Mouse (Mus musculus) embryonic facial prominence, embryonic 10.5 days (tissue): ENCODE results near the gene Trim34a. TPM values are rescaled to one million over a fixed set of nuclear protein-coding genes. Genes with fewer than 3 reads are reported as not detected.
A peak's percentile ranks its signal among the peaks of the same experiment; 100 is the strongest.
"Not testable (repeated sequence)": the region's sequence is repeated elsewhere in the genome, so short reads cannot be mapped to it uniquely, and the experiment has no call there.

Experiments
- DNase-seq: peaks from one replicate; pipeline ENCODE4 v3.0.0-alpha.2; 2017; ENCODE audit warnings: low spot score
- H3K27ac ChIP-seq: fragments of 300-500 bp; sonication (generic); replicated peaks from 2 replicates; pipeline ENCODE4 v1.5.1; 2016; ENCODE audit warnings: mild to moderate bottlenecking
- H3K27me3 ChIP-seq: fragments of 300-500 bp; sonication (generic); replicated peaks from 2 replicates; pipeline ENCODE4 v1.6.1; 2016; ENCODE audit warnings: low read depth, mild to moderate bottlenecking; ENCODE audit not compliant: poor library complexity, severe bottlenecking
- H3K36me3 ChIP-seq: fragments of 300-500 bp; sonication (generic); replicated peaks from 2 replicates; pipeline ENCODE4 v1.6.1; 2016; ENCODE audit warnings: mild to moderate bottlenecking, moderate library complexity
- H3K4me1 ChIP-seq: fragments of 300-500 bp; sonication (generic); 2 replicates; pipeline ENCODE4 v1.6.1; 2016
- H3K4me3 ChIP-seq: fragments of 300-500 bp; sonication (generic); 2 replicates; pipeline ENCODE4 v1.5.1; 2016; ENCODE audit warnings: mild to moderate bottlenecking, moderate library complexity
- H3K9me3 ChIP-seq: fragments of 300-500 bp; sonication (generic); 2 replicates; pipeline ENCODE4 v1.6.1; 2016; ENCODE audit warnings: mild to moderate bottlenecking
- WGBS: fragments of 180-500 bp; shearing (Covaris S2); methylation state at CpG from one replicate; pipeline ENCODE4 v1.1.7; 2016; 5-methylcytosine and 5-hydroxymethylcytosine counted together
- polyA plus RNA-seq: library from polyadenylated mRNA; unstranded; fragments of >200 nt; fragmentation: Nextera tagmentation; extraction: Ambion mirVana; gene quantifications from 2 replicates; pipeline ENCODE4 v1.2.1, GENCODE M21; 2016

The Trim34a gene
- 0.54 and 0.69 TPM in 2 replicates for polyA plus RNA-seq

DNA sequence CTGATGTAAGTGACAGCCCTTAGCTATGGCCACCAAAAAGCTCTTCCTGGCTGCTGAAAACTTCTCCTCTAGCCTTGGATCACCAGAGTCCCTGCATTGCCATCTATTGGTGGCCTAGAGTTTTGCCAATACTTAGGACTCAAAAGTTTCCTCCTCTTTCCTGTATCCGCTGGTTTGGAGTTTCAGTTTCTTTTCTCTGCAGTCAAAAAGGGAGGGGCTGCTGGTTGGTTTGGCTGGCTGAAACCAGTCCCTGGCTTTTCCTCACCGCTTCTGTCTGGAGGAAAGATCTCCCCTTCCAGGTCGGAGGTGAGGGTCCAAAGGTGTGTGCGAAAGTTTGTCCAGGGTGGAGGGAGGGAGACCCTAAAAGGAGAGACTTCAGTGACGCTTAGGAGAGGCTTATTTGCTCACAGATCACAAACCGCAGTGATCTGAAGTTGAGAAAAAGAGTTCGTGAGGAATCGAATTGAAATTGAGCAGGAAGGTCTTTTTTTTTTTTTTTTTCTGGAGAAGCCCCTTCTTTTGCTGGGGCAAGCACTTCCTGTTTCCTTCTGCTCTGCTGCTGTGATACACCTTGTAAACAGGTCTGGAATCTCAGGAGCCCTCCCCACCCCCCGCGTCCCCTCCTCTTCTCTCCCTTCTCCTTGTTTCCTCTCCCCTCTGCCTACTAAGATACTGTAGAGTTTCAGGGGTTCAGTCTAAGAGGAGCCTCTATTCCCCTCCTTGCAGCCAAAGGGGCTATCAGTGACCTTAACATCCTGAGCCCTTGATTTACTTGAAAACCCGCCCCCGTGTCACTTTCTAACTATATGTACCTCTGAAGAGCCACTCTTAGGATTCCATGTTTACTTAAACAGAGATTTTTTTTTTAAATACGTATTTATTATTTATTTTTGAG is at the start of gene Trim34a:
Gene Trim34a, plus strand, starts transcription at position 171 of the 895 bp plus-strand sequence.
- Histone ChIP-seq H3K4me3 (peak within 1 kb of the TSS; percentile 56), H3K9me3 (no peaks in the 10 kb centered on the region), H3K27ac (peak within 1 kb of the TSS; percentile 84), H3K27me3 (no peaks in the 10 kb centered on the region), H3K4me1 (0 out of 2 replicates have a peak, but pooled peaks cover 2% of the 10 kb centered on the region), H3K36me3 (no peaks in the 10 kb centered on the region)
- DNase-seq, result peak; percentile 58
- WGBS, result 9% methylated on average over 13 of the region's 13 CpGs

DNA sequence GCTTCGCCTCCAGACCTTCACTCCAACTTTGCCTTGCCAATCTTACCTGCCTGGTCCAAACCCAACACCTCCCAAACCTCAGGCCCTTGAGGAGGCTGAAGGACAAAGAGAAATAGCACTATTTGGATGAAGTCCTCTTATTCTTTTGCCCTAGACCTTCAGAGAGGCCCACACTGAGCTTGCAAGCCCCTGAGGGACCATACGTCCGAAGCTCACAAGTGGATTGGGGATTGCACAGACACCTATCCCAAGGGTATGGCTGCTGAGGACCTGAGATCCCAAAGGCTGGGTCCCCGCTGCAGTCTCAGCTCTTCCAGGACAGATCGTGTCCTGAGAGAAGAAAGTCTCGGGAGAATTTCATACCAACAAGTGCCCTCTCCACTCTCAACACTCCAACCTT is 48.4 kb upstream of the Trim34a start, which contains the start of gene Olfr649:
Gene Olfr649, minus strand, starts transcription at position 101 of the 400 bp plus-strand sequence.
- no peak for DNase-seq
- H3K4me3 ChIP-seq, result no peak within 1 kb of the TSS
- H3K27ac ChIP-seq, result no peak within 1 kb of the TSS
- no peaks in the 10 kb centered on the region for H3K36me3 ChIP-seq
- H3K4me1 ChIP-seq, result no peaks in the 10 kb centered on the region
- H3K27me3 ChIP-seq, result no peaks in the 10 kb centered on the region
- H3K9me3 ChIP-seq, result no peaks in the 10 kb centered on the region
- 86% methylated on average over 6 of the region's 6 CpGs for WGBS

DNA sequence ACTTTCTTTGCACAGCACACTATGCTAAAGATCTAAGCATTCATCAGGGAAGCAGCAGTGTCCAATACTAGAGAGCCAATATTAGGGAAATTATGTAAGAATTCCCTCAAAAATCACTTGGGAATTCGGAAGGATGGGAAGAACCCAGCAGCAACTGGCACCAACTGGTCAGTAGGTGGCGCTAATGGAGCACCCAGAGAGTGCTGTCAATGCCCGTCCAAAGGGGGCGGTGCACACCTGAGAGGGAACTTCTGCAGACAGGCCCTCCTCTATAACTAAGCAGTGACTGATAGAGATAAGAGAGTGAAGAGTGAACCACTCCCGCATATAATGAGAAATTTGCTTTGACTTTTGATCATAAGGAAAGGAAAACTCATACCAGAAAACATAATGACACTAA is 44.4 kb upstream of the Trim34a start:
- Histone ChIP-seq H3K36me3 (no peaks in the 10 kb centered on the region), H3K4me1 (no peaks in the 10 kb centered on the region), H3K27me3 (no peaks in the 10 kb centered on the region), H3K4me3 (no peak overlapping the region), H3K9me3 (no peaks in the 10 kb centered on the region), H3K27ac (no peak overlapping the region)
- DNase-seq, result peak; percentile 72
- 6% methylated on average over 5 of the region's 5 CpGs for WGBS

DNA sequence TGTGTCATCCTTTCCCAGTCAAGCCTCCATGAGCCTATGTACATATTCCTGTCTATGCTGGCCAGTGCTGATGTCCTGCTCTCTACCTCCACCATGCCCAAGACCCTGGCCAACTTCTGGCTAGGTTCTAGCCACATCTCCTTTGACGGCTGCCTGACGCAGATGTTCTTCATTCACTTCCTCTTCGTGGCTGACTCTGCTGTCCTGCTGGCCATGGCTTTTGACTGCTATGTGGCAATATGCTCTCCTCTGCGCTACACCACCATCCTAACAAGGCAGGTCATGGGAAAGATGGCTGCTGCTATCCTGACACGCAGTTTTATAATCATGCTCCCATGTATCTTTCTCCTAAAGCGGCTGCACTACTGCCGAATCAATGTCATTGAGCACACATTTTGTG is 38.1 kb upstream of the Trim34a start:
- Histone ChIP-seq H3K27me3 (no peaks in the 10 kb centered on the region), H3K27ac (no peak overlapping the region), H3K36me3 (no peaks in the 10 kb centered on the region), H3K4me1 (no peaks in the 10 kb centered on the region), H3K4me3 (no peak overlapping the region), H3K9me3 (no peaks in the 10 kb centered on the region)
- 92% methylated on average over 7 of the region's 7 CpGs for WGBS
- no peak for DNase-seq

DNA sequence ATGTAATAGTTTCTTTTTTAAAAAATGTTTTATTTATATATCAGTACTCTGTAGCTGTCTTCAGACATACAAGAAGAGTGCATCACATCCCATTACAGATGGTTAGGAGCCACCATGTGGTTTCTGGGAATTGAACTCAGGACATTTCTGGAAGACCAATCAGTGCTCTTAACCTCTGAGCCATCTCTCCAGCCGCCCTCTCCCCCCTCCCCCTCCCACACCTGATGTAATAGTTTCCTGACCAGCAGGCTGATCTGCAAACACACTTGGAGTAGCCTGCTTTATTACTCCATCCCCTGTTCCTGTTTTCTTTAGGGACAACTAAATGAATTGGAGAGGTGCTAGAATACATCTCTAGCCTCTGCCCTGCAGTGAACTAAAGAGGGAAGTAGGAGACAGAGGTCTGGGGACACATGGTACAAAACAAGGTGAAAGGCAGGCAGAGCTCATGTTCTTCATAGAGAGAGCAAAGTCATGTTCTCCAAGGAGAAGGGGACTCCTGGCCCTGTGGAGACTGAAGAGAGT is 28.2 kb upstream of the Trim34a start:
- Histone ChIP-seq H3K36me3 (no peaks in the 10 kb centered on the region), H3K27me3 (no peaks in the 10 kb centered on the region), H3K27ac (no peak overlapping the region), H3K4me1 (peaks cover 11% of the 10 kb centered on the region), H3K4me3 (no peak overlapping the region), H3K9me3 (no peaks in the 10 kb centered on the region)
- WGBS, result 59% methylated on average over 1 of the region's 1 CpGs
- DNase-seq, result no peak

DNA sequence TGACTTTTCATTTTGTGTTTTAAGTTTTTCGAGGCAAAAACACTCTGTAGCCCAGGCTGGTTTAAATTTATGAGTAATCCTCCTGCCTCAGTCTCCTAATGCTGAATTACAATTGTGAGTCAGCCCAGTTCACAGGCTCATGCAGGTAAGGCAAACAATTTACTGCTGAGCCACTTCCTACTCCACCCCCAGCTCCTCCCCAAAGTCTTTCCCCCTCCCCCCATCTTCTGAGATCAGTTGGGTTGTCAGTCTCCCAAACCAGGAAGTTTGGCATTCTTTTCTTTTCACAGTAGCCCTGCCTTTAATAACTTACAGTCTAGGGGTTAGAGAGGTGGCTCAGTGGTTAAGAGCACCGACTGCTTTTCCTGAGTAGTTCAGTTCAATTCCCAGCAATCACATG is 26.4 kb upstream of the Trim34a start:
- no peak for DNase-seq
- no peaks in the 10 kb centered on the region for H3K36me3 ChIP-seq
- H3K9me3 ChIP-seq, result no peaks in the 10 kb centered on the region
- H3K4me3 ChIP-seq, result no peak overlapping the region
- no peaks in the 10 kb centered on the region for H3K27me3 ChIP-seq
- H3K4me1 ChIP-seq, result peaks cover 11% of the 10 kb centered on the region
- 74% methylated on average over 2 of the region's 2 CpGs for WGBS
- no peak overlapping the region for H3K27ac ChIP-seq

DNA sequence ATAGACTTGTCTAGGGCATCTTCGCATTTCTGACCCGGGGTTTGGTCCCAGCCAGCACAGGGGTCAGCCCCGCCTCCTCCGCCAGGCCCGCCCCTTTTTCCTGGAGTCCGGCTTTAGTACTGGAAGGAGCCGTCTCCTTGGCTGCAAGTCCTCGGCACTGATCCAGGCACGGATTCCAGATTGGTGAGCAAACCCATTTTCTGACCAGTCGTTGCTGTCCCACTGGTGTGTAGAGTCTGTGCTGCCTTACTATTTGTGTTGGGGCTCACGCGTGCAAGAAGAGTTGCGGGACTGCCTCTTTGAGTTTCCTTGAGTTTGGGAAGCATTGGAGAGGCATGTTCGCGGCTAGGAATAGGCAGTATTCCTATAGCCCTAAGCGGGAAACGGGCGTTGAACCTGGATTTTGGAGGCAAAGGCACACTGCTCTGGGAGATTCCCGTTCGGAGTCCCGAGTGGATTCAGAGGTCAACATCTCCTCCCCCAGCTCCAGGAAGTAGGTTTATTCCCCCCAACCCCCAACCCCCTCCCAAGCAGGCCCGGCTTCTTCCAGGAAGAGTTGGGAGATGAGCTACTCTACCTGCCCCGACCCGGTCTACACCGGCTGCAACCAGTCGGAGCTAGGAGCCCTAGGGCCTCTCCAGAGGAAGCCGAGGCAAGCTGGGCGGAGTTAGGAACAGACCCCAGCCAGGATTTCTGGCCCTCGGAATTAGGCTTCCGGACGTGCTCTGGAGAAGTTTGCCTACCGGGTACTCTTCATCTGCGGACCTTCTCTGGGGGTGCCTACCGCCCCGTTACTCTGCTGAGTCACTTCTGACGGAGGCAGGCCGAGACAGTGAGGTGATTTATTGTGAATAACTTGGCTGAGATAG is 25.3 kb upstream of the Trim34a start, which contains the start of gene Trim6:
Gene Trim6, plus strand, starts transcription at position 93 of the 869 bp plus-strand sequence.
- peak within 1 kb of the TSS; percentile 81 for H3K27ac ChIP-seq

DNA sequence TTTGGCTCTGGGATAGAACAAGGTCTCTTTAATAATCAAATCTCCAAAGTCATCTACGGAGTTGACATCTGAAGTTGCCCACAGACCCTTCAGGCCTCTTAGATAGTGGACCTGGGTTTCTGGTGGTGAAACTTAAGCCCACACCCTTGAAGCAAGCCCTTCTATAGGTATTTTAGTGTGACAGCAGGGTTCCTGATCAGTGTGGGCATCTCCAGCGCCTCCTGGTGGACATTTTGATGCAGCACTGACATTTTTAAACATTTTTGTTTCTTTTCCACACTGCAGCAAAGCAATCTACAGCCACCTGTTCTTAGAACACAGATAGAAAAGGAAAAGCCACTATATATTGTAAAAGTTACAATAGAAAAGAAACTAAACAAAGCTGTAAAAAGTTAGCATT is 13.1 kb upstream of the Trim34a start:
- no peaks in the 10 kb centered on the region for H3K4me1 ChIP-seq
- DNase-seq, result peak; percentile 42
- no peaks in the 10 kb centered on the region for H3K9me3 ChIP-seq
- 36% methylated on average over 2 of the region's 2 CpGs for WGBS
- no peak overlapping the region for H3K27ac ChIP-seq
- no peaks in the 10 kb centered on the region for H3K27me3 ChIP-seq
- no peak overlapping the region for H3K4me3 ChIP-seq
- peaks cover 4% of the 10 kb centered on the region; the same call in 1 of the 2 replicates for H3K36me3 ChIP-seq

More for the DNA sequence above, 25.3 kb upstream of the Trim34a start, which contains the start of gene Trim6:
- H3K9me3 ChIP-seq, result no peaks in the 10 kb centered on the region
- H3K27me3 ChIP-seq, result no peaks in the 10 kb centered on the region
- H3K4me1 ChIP-seq, result peaks cover 11% of the 10 kb centered on the region
- WGBS, result 2% methylated on average over 37 of the region's 37 CpGs
- peak within 1 kb of the TSS; percentile 60 for H3K4me3 ChIP-seq
- DNase-seq, result peak; percentile 80
- H3K36me3 ChIP-seq, result no peaks in the 10 kb centered on the region

DNA sequence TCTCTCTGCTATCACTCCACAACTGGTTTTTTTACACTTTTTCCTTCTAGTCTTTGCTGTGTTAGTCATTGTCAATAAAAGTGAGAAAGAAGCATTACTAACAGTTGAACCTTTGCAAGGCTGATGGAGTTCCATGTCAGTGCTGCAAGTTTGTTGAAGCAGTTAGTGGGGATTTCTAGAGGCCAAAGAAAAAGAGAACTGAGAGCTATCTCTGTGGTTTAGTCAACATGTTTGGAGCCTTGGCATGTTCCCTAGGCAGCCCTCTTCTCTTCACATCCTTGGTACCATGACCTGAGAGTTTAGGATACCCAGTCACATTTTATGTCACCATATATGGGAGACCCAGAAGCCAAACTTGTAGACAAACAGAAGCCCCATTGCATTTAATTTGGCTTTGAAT is 3.4 kb upstream of the Trim34a start:
- Histone ChIP-seq H3K27me3 (no peaks in the 10 kb centered on the region), H3K9me3 (no peaks in the 10 kb centered on the region), H3K36me3 (no peaks in the 10 kb centered on the region), H3K4me3 (no peak overlapping the region), H3K4me1 (0 out of 2 replicates have a peak, but pooled peaks cover 2% of the 10 kb centered on the region), H3K27ac (no peak overlapping the region)
- DNase-seq, result no peak

DNA sequence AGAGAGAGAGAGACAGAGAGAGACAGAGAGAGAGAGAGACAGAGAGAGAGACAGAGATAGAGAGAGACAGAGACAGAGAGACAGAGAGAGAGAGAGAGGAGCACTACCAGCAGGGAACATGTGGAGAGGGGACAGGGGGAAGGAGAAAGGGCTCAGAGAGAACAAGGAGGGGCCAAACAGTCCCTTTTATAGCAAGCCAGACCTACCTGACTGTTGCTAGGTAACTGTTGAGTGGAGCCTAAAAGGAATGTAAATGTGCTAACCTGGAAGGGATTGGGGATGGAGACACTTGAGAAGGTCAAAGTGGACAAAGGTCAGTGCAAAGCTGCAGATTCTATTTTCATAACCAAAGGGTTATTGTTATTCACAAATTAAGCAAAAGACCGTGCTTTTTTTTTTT is 641 bp upstream of the Trim34a start:
- Histone ChIP-seq H3K9me3 (no peaks in the 10 kb centered on the region), H3K4me1 (0 out of 2 replicates have a peak, but pooled peaks cover 2% of the 10 kb centered on the region), H3K27me3 (no peaks in the 10 kb centered on the region), H3K27ac (no peak overlapping the region), H3K4me3 (no peak overlapping the region), H3K36me3 (no peaks in the 10 kb centered on the region)
- WGBS, result 59% methylated on average over 1 of the region's 1 CpGs
- no peak for DNase-seq

DNA sequence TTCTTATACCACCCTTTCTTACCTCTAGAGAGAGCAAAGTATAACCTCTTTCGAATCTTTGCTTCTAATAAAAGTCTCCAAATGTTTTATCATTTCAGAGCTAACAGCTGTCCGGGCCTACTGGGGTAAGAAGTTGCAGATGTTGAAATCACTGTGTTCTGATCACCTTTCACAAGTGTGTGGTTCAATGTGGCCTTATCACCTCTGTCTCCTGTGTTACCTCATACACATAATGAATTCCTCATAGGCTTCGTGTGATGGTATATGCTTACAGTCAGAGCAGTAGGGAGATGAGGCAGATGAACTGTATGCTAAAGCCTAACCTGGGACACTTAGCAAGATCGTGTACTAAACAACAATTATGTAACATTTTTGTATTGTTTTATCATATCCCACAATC is 16.1 kb downstream of the Trim34a start:
- DNase-seq, H3K27ac ChIP-seq, H3K9me3 ChIP-seq, H3K4me1 ChIP-seq, H3K27me3 ChIP-seq, H3K36me3 ChIP-seq, H3K4me3 ChIP-seq: not testable (repeated sequence)
- 82% methylated on average over 4 of the region's 4 CpGs for WGBS

DNA sequence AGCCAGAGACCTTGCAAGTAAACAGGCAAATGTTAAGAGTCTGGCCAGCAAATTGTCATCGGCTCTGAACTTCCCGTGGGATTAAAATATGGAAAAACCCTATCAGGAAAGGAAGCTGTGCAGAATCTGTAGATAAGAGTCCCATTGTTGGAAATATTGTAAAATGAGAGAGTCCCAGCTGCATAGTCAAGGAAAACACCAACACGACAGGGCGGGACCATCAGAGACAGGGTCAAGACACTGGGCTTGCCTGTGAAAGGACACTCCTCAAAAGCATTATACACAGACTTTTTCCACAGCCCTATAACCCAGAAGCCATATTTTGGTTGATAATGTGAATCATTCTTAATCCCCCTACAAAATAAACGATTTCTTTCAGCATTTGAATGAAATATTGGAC is 21.1 kb downstream of the Trim34a start:
- not testable (repeated sequence) for DNase-seq, H3K4me1 ChIP-seq, H3K36me3 ChIP-seq, H3K4me3 ChIP-seq, H3K27me3 ChIP-seq, H3K27ac ChIP-seq, H3K9me3 ChIP-seq
- WGBS, result 87% methylated on average over 4 of the region's 5 CpGs
